Mouse (Mus musculus) C2C12 (cell line): ENCODE results near the gene Defb47.

Experiments used
- CEBPB ChIP-seq: IDR thresholded peaks from one replicate; pipeline ENCODE4 v1.6.1; 2011; ENCODE audit warnings: low read depth, mild to moderate bottlenecking, control low read depth, moderate library complexity
- CTCF ChIP-seq: IDR thresholded peaks from one replicate; pipeline ENCODE4 v1.5.1; 2011; ENCODE audit not compliant: control insufficient read depth, insufficient read depth, insufficient read length
- MAX ChIP-seq: IDR thresholded peaks from one replicate; pipeline ENCODE4 v1.6.1; 2011; ENCODE audit warnings: mild to moderate bottlenecking, control low read depth
- MYOD1 ChIP-seq: IDR thresholded peaks from one replicate; pipeline ENCODE4 v1.6.1; 2011; ENCODE audit warnings: low read depth; ENCODE audit not compliant: control insufficient read depth, insufficient read length
- MYOG ChIP-seq: IDR thresholded peaks from one replicate; pipeline ENCODE4 v1.6.1; 2011; ENCODE audit not compliant: control insufficient read depth, insufficient read length; ENCODE audit errors: extremely low read depth
- USF1 ChIP-seq: IDR thresholded peaks from one replicate; pipeline ENCODE4 v1.6.1; 2011; ENCODE audit warnings: low read depth, mild to moderate bottlenecking, control low read depth, moderate library complexity

DNA sequence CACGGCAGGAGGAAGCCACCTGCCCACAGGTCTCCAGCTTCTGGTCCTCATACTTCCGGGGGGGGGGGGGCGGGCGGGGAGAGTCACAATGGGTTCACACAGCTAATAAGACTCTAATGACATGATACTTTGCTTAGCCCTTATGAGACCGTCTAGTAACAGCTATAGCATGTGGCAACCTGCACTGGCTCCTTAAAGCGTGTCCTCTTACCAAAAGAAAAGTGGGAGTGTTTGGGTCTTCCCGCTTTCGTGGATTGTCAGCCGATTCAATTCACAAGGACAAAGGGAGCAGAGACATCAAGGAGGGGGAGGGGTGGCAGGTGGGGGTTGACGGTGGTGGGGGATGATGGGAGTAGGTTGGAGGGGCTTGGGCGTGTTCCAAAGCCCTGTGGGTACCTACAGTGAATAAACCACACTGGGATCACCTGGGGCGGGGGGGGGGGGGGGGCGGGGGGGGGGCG lies 52.1 kb downstream of the Defb47 start, which contains the start of gene Defb30:
- TF ChIP-seq CTCF (no peak), USF1 (no peak), MYOG (no peak), MAX (no peak), CEBPB (no peak), MYOD1 (no peak)
